Mouse (Mus musculus): ENCODE measurements around the gene Gtf2h2.
"Not testable (repeated sequence)": the region's sequence is repeated elsewhere in the genome, so short reads cannot be mapped to it uniquely, and the experiment has no call there.

Gene Gtf2h2

DNA sequence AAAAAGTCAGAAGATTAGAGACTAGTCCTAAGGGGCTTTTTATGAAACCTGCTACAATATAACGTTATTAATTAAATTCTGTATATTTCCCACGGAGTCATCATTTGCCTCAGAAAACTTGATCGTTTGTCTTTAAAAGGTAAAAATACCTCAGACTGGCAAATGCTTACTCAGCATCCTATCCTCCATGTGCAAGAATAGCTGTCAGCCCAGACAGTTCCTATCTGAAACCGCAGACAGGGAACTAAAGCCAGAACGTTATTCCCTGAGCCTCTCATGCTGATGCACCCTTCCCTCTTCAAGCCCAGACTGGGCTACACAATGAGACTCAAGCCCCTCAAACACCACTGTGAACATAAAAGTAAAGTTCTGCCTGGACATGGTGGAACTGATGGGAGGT, 2.0 kb downstream of the Gtf2h2 start:
- DNase-seq (ENCODE audit: low spot score in 2 of 2), result no peak

DNA sequence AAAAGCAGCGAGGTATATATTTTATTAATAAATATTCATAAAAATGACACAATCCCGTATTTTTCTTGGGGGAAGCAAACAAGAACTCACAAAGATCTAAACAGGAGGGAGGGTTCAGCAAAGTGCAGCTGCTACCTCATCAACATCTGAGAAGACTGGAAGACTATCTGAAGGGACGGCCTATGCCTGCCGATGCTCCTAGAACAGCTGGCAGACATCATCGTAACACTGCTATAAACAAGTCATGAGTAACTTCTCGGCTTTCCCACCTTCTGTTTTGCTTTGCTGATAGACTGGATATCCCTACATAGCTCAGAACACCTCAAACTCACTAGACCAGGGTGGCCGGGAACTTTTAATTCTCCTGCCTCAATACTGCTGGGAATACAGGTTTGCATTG, 8.8 kb downstream of the Gtf2h2 start:
- no peak for DNase-seq (ENCODE audit: low spot score in 2 of 2)

DNA sequence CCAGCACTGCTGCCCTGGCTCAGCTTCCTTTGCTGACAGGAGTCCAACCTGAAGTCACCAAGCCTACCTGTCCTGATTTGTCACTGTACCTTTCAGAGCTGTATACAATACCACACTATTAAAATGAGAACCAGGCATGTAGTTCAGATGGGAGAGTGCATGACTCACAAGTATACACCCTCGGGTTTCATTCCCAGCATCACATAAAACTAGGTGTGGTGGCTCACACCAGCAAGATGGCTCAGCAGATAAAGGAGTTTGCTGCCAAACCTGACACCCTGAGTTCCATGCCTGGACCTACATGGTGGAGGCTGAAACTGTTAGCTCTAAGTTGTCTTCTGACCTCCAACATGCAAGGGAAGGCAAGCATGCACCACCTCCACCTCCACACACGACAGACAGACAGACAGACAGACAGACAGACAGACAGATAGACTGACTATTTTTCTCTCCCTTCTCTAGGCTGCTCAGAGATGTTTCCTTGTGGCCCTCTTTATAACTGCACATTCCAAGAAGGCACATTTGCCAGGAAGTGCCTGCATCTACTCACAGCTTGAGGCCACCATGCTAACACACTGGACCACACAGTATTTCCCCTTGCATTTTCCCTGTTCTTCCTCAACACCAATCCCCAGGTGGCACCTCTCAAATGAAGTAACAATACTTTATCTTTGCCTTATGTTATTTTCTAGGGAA, 28.7 kb downstream of the Gtf2h2 start:
- DNase-seq (ENCODE audit: low spot score in 2 of 2), result no peak

DNA sequence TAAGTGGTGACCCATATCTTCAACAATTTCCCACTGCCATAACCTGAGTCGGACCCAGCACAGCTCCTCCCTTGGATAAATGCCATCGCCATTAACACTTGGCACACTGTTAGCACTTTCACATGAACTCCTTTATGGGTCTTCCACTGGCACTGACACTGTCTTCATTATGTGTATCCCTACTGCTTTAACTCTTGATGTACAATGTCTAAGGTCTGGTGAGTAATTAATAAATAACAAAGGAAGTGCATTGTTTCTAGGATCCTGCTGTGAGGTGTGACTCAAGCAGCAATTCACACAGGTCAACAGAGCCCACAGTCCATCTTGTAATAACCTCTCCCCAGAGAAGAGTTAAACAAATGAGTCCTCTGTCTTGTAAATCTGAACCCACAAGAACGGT, 31.0 kb downstream of the Gtf2h2 start:
- no peak for DNase-seq (ENCODE audit: low spot score in 2 of 2)

DNA sequence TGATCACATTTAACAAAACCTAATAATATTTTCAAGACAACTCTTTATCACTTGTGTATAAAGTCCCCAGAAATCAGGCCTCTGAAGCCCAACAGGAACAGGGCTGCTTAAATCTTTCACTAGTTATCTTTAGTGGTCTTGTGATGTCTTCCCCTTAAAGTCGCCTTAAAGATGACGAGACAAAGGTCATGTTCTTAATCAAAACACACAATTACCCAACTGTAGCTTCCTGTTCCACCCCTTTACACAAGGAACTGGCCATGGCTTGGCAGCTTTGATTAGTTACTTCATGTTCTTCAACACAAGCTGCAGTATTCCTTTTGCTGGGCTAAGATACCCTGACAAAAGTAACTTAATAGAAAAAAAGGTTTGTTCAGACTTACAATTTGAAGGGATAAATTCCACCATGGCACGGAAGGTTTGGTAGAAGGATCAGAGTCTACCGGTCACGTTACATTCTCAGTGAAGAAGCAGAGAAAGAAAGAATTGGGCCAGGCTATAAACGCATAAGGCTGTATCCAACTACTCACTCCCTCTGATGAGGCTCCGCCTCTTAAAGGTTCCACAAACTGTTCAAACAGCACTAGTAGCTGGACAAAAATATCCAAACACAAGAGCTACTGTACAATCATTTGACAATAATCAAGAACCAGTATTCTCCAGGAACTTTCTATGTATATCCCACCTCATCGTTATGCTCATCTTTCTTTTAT, 39.8 kb downstream of the Gtf2h2 start, which contains the start of gene Naip1:
Gene Naip1, minus strand, starts transcription at position 455 of the 713 bp plus-strand sequence.
- not testable (repeated sequence) for DNase-seq (ENCODE audit: low spot score in 2 of 2)

DNA sequence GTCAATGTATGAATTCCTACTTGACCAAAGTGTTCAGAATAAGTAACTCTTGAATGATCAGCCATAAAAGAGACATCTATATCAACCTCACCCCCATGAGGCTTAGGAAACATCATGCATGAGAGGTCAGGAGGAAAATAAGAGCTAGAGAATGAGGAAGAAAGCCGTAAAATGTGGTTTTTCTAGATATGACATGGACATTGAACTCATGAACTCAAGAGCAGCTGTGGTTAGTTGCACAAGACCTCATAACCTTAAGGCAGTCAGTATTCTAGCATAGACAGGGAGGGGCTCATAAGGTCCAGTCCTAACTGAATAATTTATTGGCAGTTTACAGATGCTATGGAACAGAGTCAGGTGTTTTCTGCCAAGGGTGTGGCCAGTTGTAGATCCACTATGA, 42.9 kb downstream of the Gtf2h2 start:
- DNase-seq (ENCODE audit: low spot score in 2 of 2), result no peak

DNA sequence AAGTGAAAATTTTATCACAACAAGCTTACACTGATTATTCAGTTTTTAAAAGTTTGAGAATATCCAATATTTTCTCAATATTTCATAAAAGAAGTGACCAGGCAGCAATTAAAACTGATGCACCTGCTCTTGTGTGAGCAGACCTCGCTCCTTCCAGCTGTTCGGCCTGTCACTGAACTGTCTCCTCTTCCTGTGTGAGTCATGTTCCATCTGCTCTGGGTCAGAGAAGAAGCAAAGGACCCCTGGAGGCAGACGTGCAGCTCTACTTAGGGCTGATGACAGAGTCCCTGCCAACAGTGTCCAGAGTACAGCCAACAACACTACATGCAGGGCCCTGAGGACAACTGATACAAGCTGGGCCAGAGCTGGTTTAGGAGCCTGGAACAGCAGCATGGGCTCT, 52.3 kb downstream of the Gtf2h2 start:
- DNase-seq (ENCODE audit: low spot score in 2 of 2), result no peak

DNA sequence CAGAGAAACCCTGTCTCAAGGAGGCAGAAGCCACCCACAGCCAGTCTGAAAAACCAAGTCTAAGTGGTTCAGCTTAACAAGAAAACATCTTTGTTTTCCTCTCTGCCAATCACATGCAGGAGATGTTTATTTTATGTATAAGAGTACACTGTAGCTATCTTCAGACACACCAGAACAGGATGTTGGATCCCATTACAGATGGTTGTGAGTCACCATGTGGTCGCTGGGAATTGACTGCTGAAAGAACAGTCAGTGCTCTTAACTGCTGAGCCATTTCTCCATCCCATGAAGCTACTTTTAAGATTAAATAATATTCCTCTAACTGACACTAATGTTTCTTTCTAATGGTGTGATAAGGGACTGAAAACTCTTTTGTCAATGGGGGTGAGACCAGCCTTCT, 53.7 kb downstream of the Gtf2h2 start:
- DNase-seq (ENCODE audit: low spot score in 2 of 2), result no peak

DNA sequence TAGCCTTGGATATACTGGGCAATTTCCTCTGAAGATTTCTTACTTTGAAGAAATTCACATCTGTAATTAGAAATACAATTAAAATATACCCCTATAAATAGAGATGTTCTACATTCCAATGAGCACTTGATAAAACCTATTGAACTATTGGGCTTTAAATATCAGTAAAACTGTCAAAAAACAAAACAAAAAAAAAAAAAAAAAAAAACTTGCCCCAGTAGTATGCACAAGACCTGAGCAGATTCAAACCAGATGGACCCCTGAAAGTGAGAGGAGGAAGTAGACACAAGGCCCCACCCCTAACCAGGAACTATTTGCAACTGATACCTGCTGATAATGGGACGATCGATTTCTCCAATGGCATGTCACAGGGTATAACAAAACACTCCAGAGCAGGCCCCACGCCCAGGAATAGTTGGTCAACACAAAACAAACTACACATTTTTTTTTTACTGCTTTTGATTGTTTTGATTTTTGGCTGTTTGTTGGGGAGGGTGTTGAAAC, 55.0 kb downstream of the Gtf2h2 start:
- DNase-seq (ENCODE audit: low spot score in 2 of 2), result no peak

DNA sequence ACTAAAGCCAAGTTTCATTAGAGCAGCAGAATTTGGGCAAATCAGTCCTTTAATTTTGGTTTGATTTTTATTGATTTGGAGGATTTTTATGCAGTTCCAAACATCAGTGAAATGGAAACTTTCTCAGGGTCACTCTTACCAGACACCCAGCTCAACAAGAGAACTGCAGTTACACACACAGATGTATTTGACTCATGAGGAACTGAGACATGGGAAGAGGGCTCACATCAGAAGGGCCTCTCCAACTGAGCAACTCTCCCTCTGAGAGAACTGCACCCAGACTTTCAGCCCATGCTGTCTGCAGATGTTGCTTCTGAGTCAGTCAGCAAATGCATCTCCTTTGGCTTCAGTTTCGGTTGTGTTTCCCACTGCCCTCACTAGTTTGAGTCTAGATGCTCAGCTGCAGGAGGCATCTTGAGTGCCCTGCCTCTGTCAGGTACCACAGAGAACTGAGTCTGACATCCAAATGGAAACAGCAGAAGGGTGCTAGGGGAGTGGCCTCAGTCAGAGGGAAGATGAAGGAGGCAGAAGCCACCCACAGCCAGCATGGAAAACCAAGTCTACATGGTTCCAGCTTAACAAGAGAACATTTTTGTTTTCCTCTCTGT, 55.7 kb downstream of the Gtf2h2 start:
- not testable (repeated sequence) for DNase-seq (ENCODE audit: low spot score in 2 of 2)

DNA sequence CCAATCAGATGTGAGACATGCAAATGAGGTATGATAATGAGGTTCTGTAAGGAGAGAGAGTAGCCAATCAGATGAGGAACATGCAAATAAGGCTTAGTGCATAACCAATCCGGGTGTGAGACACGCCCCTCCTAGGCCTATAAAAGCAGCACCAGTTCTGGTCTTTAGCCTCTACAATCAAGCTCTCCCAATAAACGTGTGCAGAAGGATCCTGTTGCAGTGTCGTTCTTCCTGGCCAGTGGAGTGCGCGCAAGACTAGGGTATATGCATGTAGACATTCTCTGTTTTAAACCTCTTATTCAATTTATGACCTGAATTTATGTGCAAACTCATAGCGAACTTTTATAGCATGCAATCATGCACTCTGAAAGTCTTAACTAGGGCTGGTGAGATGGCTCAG, 72.4 kb downstream of the Gtf2h2 start:
- DNase-seq (ENCODE audit: low spot score in 2 of 2), result not testable (repeated sequence)

DNA sequence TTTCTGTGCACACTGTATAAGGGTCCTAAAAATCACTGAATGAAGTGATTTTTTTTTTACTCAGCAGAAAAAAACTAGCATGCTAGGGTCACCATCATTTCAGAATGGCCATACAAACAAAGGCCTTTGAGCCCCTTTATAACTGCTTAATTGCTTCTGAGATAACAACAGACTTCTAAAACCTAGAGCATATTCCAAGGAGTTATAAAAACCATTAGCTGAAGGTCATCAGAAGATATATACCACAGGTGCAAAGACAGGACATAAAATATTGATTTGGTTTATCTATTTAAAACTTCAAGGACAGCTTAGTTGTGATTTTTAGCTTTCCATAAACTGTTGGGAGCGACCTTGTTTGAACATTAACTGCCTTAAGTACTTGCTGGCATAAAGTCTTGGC, 78.0 kb downstream of the Gtf2h2 start:
- DNase-seq (ENCODE audit: low spot score in 2 of 2), result no peak
